In genomic region chr4:63216566-63216965, GRCm38 (mm10) we compare ENCODE assay signal across 9 mouse cellular contexts. TPM values are rescaled to one million over a fixed set of nuclear protein-coding genes. Genes with fewer than 3 reads are reported as not detected.
DNase-seq lines count a peak whose midpoint lies in the region; ATAC-seq and TF ChIP-seq lines count a peak whose summit lies in the region.
"Had no signal": no experiment of that assay in that cellular context is flagged by ENCODE, and none has a peak within 500 bp of the region (broad histone marks: within the 10 kb centered on the region; RNA-seq: fewer than 3 reads in every experiment).

No protein-coding gene starts in this region.

- intact Hi-C loops in heart, postnatal 25 days (cut with DNase I): no loop called here
- intact Hi-C loops in left cerebral cortex, adult 2 months (cut with DNase I): no loop called here

- 0 out of 2 replicates have a peak overlapping the region, but pooled peaks have one; percentile 75 for H3K9ac ChIP-seq in forebrain, embryonic 13.5 days
- no peak overlapping the region for H3K9ac ChIP-seq in kidney, postnatal 0 days (ENCODE audit: low read depth, low read length)
- no peak overlapping the region for H3K9ac ChIP-seq in midbrain, embryonic 14.5 days (replicated peaks; ENCODE audit: low read length)

- H3K9me3 ChIP-seq in heart, embryonic 10.5 days: no peaks in the 10 kb centered on the region
- H3K9me3 ChIP-seq in forebrain, embryonic 13.5 days (replicated peaks): no peaks in the 10 kb centered on the region
- no peaks in the 10 kb centered on the region for H3K9me3 ChIP-seq in kidney, postnatal 0 days (replicated peaks; ENCODE audit: low read length)
- no peaks in the 10 kb centered on the region for H3K9me3 ChIP-seq in midbrain, embryonic 14.5 days (ENCODE audit: control insufficient read depth, low read length)

- peak overlapping the region; percentile 84 for H3K4me3 ChIP-seq in heart, embryonic 10.5 days
- H3K4me3 ChIP-seq in forebrain, embryonic 13.5 days: peak overlapping the region; percentile 71
- H3K4me3 ChIP-seq in kidney, postnatal 0 days (replicated peaks; ENCODE audit: low read depth, low read length): peak overlapping the region; percentile 75
- H3K4me3 ChIP-seq in midbrain, embryonic 14.5 days (replicated peaks; ENCODE audit: low read depth, low read length): peak overlapping the region; percentile 62; the same call in 1 of the 2 replicates
- H3K4me3 ChIP-seq in left cerebral cortex, adult 2 months: no peak overlapping the region; the same call in 1 of the 2 replicates

- H3K27me3 ChIP-seq in heart, embryonic 10.5 days (ENCODE audit: insufficient read depth, poor library complexity, severe bottlenecking): peaks cover 69% of the 10 kb centered on the region
- H3K27me3 ChIP-seq in forebrain, embryonic 13.5 days: peaks cover 48% of the 10 kb centered on the region
- peaks cover 3% of the 10 kb centered on the region; the same call in 1 of the 2 replicates for H3K27me3 ChIP-seq in kidney, postnatal 0 days (ENCODE audit: insufficient read depth, low read length)
- H3K27me3 ChIP-seq in midbrain, embryonic 14.5 days (ENCODE audit: control insufficient read depth, insufficient read depth, low read length): peaks cover 37% of the 10 kb centered on the region

- TF ChIP-seq CTCF in kidney, postnatal 0 days (IDR thresholded peaks at IDR 0.05; ENCODE audit: low read depth): no peak
- no peak for TF ChIP-seq CTCF in left cerebral cortex, adult 2 months (IDR thresholded peaks at IDR 0.05)

- WGBS in heart, embryonic 10.5 days: 30% methylated on average over 9 of the region's 9 CpGs
- 23% methylated on average over 9 of the region's 9 CpGs for WGBS in forebrain, embryonic 13.5 days
- WGBS in kidney, postnatal 0 days: 31% methylated on average over 9 of the region's 9 CpGs
- WGBS in midbrain, embryonic 14.5 days: 32% methylated on average over 9 of the region's 9 CpGs

- DNase-seq in heart, embryonic 10.5 days (ENCODE audit: low spot score): no peak
- DNase-seq in heart, postnatal 25 days (ENCODE audit: low spot score): no peak
- DNase-seq in kidney, postnatal 0 days (ENCODE audit: low spot score): peak; percentile 73
- DNase-seq in midbrain, embryonic 14.5 days: peak; percentile 14
- DNase-seq in left cerebral cortex, adult 2 months (ENCODE audit: extremely low spot score in 1 of 2, low spot score in 2 of 2): no peak
- no peak for DNase-seq in thymus, postnatal 10 days (ENCODE audit: low spot score in 2 of 2)
- no peak for DNase-seq in urinary bladder, adult 18-20 months (ENCODE audit: low spot score in 2 of 2)

- peaks cover 33% of the 10 kb centered on the region for H3K4me1 ChIP-seq in heart, embryonic 10.5 days
- H3K4me1 ChIP-seq in forebrain, embryonic 13.5 days: peaks cover 30% of the 10 kb centered on the region
- peaks cover 14% of the 10 kb centered on the region for H3K4me1 ChIP-seq in kidney, postnatal 0 days (replicated peaks; ENCODE audit: insufficient read depth, low read length)
- peaks cover 13% of the 10 kb centered on the region for H3K4me1 ChIP-seq in midbrain, embryonic 14.5 days (ENCODE audit: control insufficient read depth, insufficient read depth, low read length)

- no peaks in the 10 kb centered on the region for H3K36me3 ChIP-seq in heart, embryonic 10.5 days
- no peaks in the 10 kb centered on the region for H3K36me3 ChIP-seq in forebrain, embryonic 13.5 days (ENCODE audit: poor library complexity, severe bottlenecking)
- H3K36me3 ChIP-seq in kidney, postnatal 0 days (ENCODE audit: insufficient read depth, low read length): no peaks in the 10 kb centered on the region
- H3K36me3 ChIP-seq in midbrain, embryonic 14.5 days (ENCODE audit: control insufficient read depth, insufficient read depth, low read length): no peaks in the 10 kb centered on the region

- peak; percentile 32 for ATAC-seq in forebrain, embryonic 13.5 days
- 0 out of 2 replicates have a peak, but pooled peaks have one; percentile 6 for ATAC-seq in kidney, postnatal 0 days (replicated peaks; ENCODE audit: low FRiP score, low read depth)
- ATAC-seq in midbrain, embryonic 14.5 days (ENCODE audit: low FRiP score, low TSS enrichment): 0 out of 2 replicates have a peak, but pooled peaks have one; percentile 15

- H3K4me2 ChIP-seq in forebrain, embryonic 13.5 days: peak overlapping the region; percentile 100
- H3K4me2 ChIP-seq in kidney, postnatal 0 days (ENCODE audit: low read length): peak overlapping the region; percentile 100
- H3K4me2 ChIP-seq in midbrain, embryonic 14.5 days (ENCODE audit: low read length): peak overlapping the region; percentile 100

- peak overlapping the region; percentile 86; the same call in 1 of the 2 replicates for H3K27ac ChIP-seq in heart, embryonic 10.5 days
- no peak overlapping the region for H3K27ac ChIP-seq in forebrain, embryonic 13.5 days
- H3K27ac ChIP-seq in kidney, postnatal 0 days: no peak overlapping the region
- no peak overlapping the region for H3K27ac ChIP-seq in midbrain, embryonic 14.5 days (replicated peaks; ENCODE audit: low read depth, low read length)
- no peak overlapping the region for H3K27ac ChIP-seq in left cerebral cortex, adult 2 months

RNA-seq across cellular contexts. Expression of gene Col27a1, which starts 2.8 kb away (rescaled TPM):
- polyA plus RNA-seq in heart, embryonic 10.5 days (2016; fragmentation: Nextera tagmentation; extraction: Ambion mirVana): 2.3 and 4.3 TPM in 2 replicates
- 1 to 10 TPM; 1.3 to 1.7 TPM for total RNA-seq in heart, postnatal 25 days (2021)
- 0.85 and 1.6 TPM in 2 replicates for polyA plus RNA-seq in forebrain, embryonic 13.5 days (2015; fragmentation: Nextera tagmentation; extraction: Ambion mirVana)
- polyA plus RNA-seq in kidney, postnatal 0 days (2015; fragmentation: Nextera tagmentation; extraction: Ambion mirVana): 5.7 and 6.4 TPM in 2 replicates
- 1.2 and 1.4 TPM in 2 replicates for polyA plus RNA-seq in midbrain, embryonic 14.5 days (2014; fragmentation: Nextera tagmentation; extraction: Ambion mirVana)
- total RNA-seq in left cerebral cortex, adult 2 months (2021): 1 to 10 TPM; 4.6 to 4.9 TPM

RNA-seq across cellular contexts. Expression of gene Kif12, which starts 44.6 kb away (rescaled TPM):
- 0.12 and 3.4 TPM in 2 replicates for polyA plus RNA-seq in heart, embryonic 10.5 days (2016; fragmentation: Nextera tagmentation; extraction: Ambion mirVana)
- not detected for total RNA-seq in heart, postnatal 25 days (2021)
- polyA plus RNA-seq in forebrain, embryonic 13.5 days (2015; fragmentation: Nextera tagmentation; extraction: Ambion mirVana): not detected in 2 replicates
- 98.4 and 108 TPM in 2 replicates for polyA plus RNA-seq in kidney, postnatal 0 days (2015; fragmentation: Nextera tagmentation; extraction: Ambion mirVana)
- polyA plus RNA-seq in midbrain, embryonic 14.5 days (2014; fragmentation: Nextera tagmentation; extraction: Ambion mirVana): not detected in 2 replicates
- not detected for total RNA-seq in left cerebral cortex, adult 2 months (2021)
- total RNA-seq: ES-E14 had no signal

Comparison
In these comparisons a context has a peak if more than half of its experiments do, and no peak if none do; other contexts are left out.
1. DNase-seq: peak in kidney, postnatal 0 days (single experiment) and midbrain, embryonic 14.5 days (single experiment); none in heart, embryonic 10.5 days (single experiment), heart, postnatal 25 days (single experiment), left cerebral cortex, adult 2 months (0 of 2), thymus, postnatal 10 days (0 of 2) and urinary bladder, adult 18-20 months (0 of 2).
2. RNA of gene Kif12, which starts 44.6 kb away (polyA plus RNA-seq): 98.4 to 108 TPM in kidney, postnatal 0 days; 0.12 to 3.4 TPM in heart, embryonic 10.5 days, not detected in midbrain, embryonic 14.5 days and not detected in forebrain, embryonic 13.5 days; every median in the first group is over 10 times any median in the second.
3. Peak in every context shown above with its lines, with median percentiles within 50 percentile points of each other: ATAC-seq and H3K4me2 ChIP-seq.